Mouse (Mus musculus): ENCODE measurements around the gene Gprc5a.

Gene Gprc5a

DNA sequence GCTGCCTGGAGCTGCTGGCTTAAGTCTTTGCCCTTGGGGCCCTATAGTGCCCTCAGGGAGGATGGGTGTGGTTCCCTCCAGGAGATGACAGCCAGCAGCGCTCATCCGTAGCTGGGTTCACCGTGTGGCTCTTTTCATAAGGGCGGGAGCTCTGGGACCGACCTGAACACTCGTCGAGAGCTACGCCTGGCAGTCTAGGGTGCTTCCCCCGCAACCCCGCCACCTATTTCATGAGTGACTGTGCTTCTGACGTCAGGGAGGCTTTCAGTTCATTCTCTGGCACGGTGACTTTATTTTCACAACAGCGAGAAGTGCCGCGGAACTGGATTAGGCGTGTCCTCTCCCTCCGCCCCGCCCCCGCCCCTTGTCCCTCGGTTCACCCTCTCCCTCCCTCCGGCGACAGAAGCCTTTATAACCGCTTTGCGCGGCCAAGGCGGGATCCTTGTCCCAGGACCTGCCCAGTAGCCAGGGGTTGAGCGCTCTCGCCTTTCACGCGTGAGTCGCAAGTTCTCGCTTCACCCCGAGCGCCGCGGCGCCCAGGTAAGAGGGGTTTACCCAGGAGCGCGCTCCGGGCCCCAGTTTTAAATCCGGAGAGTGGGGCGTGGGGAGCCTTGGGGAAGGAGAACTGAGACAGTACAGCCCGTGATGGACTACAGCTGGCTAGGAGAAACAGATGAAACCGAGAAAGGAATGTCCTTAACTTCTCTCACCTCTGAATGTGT is at the start of gene Gprc5a:
Gene Gprc5a, plus strand, starts transcription at position 416 of the 722 bp plus-strand sequence.
- DNase-seq: no peak

DNA sequence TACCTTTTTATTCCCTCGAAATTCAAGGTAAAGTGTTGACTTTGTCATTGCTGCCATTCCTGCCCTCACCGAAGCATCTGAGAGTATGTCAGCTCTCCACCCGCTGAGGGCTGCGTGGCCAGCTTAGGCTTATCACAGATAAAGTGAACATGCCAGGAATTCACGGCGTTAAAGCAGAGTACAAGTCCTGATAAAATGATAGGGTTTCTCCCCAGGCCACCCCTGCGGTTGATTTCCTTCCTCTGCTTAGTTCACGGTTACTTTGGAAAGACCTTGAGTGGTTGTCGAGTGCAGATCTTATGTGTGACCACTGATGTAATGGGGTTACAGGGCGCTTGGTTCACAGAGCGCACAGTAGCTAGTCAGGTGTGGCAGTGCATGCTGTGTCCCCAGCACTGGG is 48.2 kb upstream of the Gprc5a start:
- no peak for DNase-seq

DNA sequence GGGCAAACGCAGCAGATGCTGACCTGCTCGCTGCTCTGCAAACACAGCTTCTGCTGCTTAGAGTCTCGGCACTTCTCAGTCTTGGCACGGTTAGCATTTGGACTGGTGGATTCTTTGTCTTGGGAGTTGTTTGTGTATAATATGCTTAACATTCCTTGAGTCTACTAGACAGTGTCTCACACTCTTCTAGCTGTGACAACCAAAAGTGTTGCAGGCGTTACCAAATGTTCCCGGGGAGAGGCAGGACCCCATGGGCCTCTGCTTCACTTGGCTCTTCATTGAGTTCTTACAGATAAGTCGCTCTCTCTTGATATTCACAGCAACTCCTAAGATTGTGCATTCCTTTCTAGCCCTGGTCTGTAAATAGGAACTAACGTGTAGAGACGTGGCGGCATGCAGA is 45.9 kb upstream of the Gprc5a start:
- no peak for DNase-seq

DNA sequence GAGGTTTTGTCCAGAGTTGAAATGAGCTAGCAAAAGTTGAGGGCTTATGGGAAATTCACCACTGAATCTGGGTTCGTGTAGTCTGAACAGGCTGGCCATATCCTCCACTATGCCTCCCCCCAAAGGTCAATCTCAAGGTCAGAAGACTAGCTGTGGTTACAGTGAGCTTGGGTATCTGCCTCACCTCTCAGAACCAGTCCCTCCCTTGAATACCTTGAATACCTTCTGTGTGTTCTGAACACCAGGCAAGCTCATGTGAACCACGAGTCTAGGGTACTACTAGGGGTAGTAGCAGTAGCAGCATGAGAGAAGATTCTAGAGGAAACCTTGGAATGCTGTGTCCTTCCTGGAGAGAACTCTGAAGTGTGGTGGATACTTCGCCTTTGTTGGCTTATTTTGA is 43.8 kb upstream of the Gprc5a start:
- no peak for DNase-seq

DNA sequence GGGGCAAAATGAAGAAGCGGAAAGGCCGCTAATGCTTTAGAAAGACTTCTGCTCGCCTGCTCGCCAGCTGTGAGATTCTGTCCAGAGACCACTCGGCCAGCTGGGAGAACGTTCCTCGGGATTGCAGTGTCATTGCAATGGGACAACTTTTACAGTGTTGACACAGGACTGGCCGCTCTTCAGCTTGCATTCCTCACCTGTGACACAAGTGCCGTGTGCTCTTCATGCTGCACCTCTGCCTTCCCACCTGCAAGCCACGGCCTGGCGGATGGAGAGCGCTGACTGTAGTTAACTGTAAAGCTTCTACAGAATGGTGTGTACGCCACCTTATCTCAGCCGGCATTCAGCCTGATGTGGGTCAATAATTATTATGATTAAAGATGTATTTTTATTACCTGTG is 42.1 kb upstream of the Gprc5a start:
- no peak for DNase-seq

DNA sequence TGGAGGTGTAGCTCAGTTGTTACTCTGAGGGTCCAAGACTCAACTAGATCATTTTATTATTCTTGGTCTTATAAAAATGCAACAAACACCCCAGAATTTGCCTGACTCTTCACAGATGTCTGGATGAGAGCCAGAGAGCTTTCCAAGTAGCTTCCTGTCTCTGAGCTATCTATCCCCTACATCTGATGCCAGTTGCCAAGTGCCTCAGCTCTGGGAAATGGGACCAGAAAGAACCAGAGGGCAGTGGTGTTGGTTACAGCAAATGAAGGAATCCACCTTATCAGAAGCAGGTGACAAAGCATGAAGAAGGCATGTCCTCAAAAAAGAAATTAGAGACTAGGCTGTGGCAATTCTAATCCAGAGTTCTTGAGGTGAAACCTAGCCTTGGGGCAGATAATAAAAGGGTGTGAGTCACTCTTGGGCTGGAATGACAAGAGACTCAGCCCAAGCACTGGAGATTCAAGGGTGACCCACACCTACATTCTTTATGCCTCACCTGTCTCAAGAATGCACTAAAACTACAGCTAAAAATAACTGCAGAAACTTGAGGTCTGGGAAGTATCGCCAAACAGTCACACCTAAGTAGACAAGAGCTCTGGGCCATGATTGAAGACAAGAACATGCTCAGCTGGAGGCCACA is 40.5 kb upstream of the Gprc5a start:
- no peak for DNase-seq

DNA sequence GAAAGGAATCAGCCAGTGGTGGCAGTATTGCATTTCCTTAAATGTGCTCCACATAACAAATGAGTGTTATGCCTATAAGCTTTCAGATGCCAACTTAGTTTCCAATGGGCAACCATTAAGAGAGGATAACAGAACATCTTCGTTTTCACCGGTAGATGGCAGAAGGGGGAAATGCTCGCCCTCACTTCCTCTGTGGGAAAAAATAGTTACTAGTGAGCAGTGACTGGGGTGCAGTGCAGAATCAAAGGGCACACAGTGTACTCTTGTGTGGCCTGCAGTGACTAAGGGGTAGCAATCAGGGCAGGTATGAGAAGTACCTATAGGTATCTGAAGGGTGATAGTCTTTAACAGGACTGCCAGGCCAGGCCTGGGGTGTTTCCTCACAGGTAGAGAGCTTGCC is 39.2 kb upstream of the Gprc5a start:
- DNase-seq: peak; percentile 17

DNA sequence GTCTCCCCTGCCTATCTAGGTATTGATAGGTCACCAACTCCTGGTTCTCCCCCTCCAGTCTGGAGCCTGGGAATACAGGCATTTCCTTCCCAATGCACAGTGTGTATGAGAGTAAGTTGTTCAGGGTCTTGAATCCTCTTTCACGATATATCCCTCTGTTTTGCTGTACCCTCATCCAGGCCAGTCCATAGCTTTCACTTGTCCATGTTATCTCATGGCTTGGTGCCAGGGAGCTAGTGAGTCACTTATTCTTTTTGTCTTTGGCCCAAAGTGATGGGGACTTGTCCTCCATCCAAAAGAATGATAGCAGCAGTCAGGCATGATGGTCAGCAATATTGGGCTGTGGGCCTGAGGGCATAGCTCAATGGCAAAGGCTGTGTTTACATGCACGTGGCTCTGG is 38.7 kb upstream of the Gprc5a start:
- no peak for DNase-seq

DNA sequence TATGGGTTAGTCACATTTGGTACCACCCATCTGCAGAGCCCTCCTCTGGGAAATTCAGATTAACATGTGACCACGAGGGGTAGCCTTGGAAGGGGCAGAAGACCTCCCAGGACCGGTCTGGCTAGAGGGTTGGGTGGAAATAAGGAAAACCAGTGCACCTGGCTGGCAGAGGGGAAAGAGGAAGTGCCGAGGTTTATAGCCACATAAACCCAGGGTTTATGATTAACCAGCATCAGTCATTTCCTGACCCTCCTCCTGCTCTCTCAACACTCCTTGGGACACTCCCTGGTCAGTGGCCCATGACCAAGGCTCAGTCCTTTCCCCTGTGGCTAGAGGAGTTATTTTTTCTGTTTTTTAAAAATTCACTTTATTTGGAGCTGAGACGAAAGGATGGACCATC is 36.2 kb upstream of the Gprc5a start:
- no peak for DNase-seq

DNA sequence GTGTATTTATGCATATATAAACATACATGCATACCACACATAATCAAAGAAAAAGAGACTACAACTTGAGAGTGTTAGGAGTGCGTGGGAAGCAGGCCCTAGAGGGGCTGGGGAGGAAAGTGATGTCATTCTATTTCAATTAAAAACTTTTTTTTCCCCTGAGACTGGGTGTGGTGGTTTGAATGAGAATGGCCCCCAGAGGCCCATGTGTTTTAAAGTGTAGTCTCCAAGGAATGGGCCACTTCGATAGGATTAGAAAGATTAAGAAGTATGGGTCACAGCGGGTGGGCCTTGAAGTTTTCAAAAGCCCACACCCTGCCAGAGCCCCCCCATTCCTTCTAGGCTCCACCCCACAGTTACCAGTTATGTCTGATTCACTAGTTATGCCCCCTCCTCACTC is 26.8 kb upstream of the Gprc5a start:
- DNase-seq: no peak

DNA sequence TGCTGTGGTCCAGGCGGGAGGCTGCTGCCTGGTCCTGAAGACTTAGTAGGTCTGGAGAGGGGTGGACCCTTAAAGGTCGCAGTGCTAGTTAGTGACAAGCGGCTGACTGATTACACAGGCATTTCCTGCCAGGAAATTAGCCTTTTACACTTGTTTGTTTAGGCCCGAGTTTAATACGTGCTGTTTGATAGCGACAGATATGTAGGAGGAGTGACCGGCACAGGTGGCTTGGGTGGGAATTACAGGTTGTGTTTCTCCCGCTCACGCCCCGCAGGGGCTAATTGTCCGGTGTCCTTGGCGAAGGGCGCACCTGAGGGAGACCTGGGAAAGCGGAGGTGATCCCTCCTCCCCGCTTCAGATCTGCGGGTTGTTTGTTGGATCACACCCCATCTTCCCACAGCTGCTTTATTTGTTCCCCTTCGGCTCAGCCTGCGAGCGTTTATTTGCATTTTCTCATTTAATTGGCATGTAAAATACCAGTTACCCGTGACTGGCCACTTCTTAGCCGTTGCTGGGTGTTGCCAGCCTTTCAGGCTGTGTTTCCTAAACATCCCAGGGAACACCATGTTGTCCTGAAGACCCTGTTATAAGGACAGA is 25.1 kb upstream of the Gprc5a start:
- DNase-seq: peak; percentile 13

DNA sequence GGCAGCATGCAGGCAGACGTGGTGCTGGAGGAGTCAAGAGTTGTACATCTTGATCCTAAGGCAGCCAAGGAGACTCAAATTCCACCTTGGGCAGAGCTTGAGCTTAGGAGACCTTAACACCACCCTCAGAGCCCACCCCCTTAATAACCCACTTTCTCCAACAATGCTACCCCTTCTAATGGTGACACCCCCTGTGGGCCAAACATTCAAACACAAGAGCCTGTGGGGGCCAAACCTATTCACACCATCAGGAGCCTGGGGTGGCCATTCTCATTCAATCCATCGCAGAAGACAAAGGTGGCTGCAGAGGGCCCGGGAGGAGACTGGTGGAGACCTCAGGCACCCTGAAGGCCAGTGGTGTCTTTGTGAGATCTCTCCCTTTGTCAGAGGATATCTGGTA is 23.5 kb upstream of the Gprc5a start:
- DNase-seq: no peak

DNA sequence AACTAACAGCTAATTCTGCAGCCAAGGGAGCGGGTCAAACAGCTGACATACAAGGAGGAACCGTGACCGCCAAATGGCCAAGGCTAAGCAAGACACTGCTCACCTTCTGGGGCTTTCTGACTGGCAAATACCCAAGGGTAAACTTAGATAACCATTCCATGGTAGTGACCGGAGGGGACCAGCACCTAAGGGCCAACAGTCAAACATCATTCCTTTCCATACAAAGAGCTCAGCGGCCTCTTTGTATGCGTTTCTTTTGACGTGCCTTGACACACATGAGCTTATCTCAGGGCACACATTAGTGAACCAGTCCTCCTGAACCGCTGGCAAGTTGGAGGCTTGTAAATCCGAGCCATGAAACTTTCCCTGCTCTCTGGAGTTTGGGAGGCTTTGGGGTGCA is 18.2 kb upstream of the Gprc5a start:
- no peak for DNase-seq

DNA sequence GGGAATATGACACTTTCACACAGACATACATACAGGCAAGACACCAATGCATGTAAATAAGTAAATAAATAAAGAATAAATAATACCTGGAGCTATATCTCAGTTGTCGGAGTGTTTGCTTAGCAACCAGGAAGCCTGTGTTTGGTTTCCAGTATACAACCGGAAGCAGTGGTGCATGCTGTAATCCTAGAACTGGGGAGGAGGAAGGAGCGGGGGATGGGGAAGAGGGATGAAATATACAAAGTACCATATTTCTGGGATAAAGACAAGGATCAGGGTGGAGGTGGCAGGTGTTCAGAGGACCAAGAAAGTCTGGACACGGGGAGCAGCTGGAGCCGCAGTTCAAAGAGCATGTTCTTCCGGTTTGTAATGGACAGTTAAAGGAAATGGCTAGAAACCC is 16.9 kb upstream of the Gprc5a start:
- peak; percentile 10 for DNase-seq

DNA sequence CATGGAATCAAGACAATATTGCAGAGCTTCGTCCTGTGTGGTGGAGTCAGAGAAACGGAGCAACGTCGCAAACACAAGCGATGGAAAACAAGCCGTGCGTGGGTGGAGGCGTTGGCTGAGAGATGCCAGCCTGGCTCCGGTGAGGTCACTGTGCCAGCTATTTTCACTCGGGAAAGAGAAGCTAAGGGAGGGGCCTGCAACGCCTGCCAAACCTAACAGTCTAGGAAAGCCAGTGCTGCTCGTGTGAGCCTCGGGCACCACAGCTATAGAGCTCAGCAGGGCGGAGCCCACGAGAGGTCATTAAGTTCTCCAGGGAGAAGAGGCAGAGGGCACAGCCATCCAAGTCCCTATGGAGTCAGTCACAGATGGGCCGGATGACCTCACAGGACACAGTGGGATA is 16.5 kb upstream of the Gprc5a start:
- peak; percentile 57 for DNase-seq

DNA sequence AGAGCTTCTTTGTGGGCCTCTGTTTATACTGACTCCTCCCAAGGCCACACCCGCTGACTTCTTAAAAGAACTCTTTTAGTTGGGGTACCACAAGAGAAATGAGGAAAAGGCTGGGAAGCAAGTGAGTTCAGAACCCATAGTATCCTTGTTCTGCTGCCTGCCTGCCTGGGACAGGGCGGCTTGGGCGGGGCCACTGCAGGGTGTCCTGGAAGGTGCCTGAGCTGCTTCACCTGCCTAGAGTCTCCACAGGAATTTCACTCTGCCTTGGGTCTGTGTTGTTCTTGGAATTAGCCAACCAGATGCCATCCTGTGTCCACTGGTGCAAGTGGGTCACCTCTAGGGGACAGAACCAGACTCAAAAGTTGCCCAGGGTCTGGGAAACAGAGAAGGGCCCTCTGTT is 11.7 kb upstream of the Gprc5a start:
- no peak for DNase-seq

DNA sequence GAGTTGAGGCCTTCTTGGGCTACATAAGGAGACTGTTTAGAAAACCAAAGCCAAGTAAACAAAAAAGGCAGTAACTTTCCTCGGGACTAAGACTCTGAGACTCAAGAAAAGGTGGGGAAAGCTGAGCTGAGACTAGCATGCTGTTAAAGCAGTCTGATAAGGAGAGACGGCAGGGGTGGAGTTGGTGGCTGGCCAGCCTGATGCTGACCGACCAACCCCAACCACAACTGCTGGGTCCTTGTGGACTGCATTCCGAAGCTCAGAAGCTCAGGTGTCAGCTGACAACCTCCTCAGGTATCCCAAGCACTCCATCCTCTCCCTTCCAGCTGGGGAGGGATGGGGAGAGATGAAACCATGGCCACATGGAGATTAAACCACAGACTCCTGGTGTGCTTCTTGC is 9.6 kb upstream of the Gprc5a start:
- DNase-seq: no peak

DNA sequence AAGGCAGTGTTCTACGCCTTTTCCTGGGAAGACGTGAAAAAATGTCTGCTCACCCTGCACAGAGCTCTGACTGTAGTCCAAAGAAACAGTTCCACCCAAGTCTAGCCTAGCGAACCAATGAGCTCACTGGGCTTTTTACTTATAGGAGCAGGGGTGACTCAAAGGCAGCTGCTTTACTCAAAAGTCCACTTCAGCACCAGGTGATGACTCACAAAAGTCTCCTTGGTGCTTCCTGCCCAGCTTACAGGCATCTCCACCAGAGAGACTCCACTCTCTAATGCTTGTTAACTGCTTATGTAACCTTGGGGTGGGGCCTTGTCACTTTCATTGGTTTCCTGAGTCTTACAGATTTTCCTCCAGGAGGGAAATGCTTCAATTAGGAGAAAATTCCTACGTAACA is 4.7 kb upstream of the Gprc5a start:
- DNase-seq: no peak

DNA sequence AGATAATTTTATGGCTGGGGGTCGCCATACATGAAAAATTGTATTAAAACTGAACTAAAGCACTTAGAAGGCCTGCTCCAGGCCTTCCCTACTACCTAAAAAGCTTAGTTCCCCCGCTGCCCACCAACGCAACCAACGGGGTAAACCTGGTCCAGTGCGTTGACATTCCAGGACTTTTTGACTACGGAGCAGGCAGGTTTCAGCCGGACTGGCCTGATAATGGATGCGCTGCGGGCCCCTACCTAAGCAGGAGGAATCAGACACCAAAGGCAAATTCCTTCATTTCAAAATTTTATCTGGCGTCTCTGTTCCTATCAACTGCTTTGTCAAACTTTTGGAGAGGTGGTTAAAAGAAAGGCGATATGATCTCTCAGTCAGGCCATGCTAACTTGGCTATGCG is 830 bp upstream of the Gprc5a start:
- no peak for DNase-seq

DNA sequence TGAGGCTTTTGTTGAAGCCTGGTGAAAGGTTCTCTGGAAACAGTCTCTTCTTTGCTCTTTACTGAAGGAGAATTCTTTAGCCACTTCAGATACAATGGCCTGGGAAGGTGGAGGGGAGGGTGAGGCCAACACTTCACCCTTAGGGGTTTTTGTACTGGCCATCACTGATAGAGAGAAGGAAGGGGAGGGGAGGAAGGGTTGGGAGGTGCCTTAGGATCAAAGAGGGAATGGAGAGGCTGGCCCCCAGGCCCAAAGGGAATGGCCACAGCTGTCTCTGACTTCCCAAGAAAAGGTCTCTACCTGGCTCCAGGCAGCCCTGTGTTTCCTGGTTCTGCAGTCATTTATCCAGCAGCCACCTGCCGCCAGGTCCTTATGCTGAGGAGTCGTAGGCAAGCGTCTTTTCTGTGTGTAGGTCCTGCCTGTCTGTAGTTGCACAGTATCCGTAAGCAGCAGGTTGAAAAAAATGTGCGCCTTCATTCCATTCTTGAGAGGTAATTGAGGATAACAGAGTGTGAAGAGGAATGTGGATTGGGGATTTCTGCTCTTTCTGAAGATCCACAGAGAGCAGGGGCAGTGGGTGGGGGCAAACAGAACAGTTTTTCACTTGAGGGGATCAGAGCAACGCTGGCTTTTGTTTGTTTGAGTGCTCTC is 1.5 kb downstream of the Gprc5a start:
- no peak for DNase-seq

DNA sequence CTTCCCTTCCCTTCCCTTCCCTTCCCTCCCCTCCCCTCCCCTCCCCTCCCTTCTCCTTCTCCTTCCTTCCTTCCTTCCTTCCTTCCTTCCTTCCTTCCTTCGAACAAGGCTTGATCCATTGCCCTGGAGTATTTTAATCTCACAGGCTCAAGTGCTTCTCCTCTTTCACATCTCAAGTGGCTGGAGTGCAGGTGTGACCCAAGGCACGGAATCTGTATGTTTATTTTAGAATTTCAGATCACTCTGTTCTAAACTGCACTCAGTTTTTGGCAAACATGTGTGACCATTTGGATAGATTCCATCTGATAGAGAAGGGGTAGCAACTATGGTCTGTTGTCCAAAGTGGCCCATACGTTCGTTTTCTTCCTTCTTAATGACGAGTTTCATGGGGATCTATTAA is 2.8 kb downstream of the Gprc5a start:
- DNase-seq: no peak

DNA sequence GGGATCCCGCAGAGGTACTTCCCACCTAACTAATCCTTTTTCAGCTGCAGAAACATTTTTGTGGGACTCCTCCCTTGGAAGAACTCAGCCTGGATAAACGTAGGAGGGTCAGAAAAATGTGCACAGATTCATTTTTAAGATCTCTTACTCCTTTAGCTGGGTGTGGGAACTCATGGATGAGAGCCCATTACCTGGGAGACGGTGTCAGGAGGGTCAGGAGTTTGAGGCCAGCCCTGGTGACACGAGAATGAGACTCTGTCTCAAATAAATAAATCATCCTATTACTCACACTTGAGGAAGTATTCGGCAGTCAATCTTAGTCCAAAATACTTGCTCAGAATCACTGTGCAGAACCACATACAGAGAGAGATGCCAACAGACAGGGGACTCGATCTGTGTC is 4.4 kb downstream of the Gprc5a start:
- no peak for DNase-seq

DNA sequence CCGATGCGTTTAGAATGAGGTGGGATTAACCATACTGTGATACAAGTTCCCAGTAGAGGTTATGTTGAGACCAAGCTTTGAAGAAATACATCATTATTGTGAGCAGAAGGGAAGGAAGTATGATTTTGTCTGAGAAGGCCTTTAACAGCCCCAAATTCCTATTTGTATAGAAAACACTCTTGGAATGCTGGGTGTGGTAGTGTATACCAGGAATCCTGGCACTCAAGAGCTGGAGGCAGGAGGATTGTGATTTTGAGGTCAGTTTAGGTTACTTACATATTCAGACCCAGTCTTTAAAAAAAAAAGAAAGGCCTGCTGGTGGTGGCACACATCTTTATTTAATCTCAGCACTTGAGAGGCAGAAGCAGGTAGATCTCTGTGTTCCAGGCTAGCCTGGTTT is 4.9 kb downstream of the Gprc5a start:
- DNase-seq: no peak

DNA sequence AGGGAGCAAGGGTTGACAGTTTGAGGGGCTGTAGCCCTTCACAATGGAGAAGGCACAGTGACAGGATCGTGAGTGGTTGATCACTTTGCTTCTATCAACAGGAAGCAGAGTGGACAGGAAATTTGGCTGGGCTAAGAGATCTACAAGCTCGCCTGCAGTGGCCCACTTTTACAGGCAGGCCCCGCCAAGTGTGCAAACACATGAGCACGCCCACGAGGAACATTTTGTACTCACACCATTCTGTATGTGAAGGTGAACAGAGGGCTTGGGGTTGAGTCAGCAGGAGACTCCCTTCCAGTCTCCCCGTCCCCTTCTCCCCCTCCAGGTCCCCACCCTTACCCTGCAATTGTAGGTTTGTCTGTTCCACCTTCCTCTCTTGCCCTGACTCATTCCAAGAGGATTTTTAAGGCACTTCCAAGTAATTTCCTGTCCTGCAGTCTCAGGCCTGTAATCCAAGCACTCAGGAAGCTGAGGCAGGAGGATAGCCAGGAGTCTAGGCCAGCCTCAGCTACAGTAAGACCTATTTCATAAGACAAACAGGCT is 9.0 kb downstream of the Gprc5a start:
- no peak for DNase-seq

Measured in cerebellum, adult 9-10 months (tissue).